Mouse (Mus musculus): ENCODE measurements around the gene Tmtc4. TPM values are rescaled to one million over a fixed set of nuclear protein-coding genes. Genes with fewer than 3 reads are reported as not detected.

The Tmtc4 gene
- polyA plus RNA-seq, 1 experiment from 2014 or later: 14.6 TPM

GRCm38 (mm10) chr14:122882795-122883409 is 100.9 kb downstream of the Tmtc4 start:
- no peaks in the 10 kb centered on the region for H3K27me3 ChIP-seq
- no peak overlapping the region for H3K27ac ChIP-seq
- H3K9me3 ChIP-seq (replicated peaks): no peaks in the 10 kb centered on the region
- no peak overlapping the region for H3K4me3 ChIP-seq
- no peaks in the 10 kb centered on the region for H3K36me3 ChIP-seq
- WGBS: 76% methylated on average over 7 of the region's 7 CpGs
- H3K9ac ChIP-seq: no peak overlapping the region
- no peak overlapping the region for H3K4me2 ChIP-seq
- peaks cover 10% of the 10 kb centered on the region for H3K4me1 ChIP-seq (replicated peaks)
- ATAC-seq (replicated peaks; ENCODE audit: insufficient number of reproducible peaks, insufficient read depth, low FRiP score, low read depth): no peak

GRCm38 (mm10) chr14:122882201-122882639 is 101.6 kb downstream of the Tmtc4 start:
- H3K27ac ChIP-seq: no peak overlapping the region
- WGBS: 78% methylated on average over 9 of the region's 9 CpGs
- H3K4me3 ChIP-seq: no peak overlapping the region
- no peak overlapping the region for H3K9ac ChIP-seq
- no peak overlapping the region for H3K4me2 ChIP-seq
- no peak for ATAC-seq (replicated peaks; ENCODE audit: insufficient number of reproducible peaks, insufficient read depth, low FRiP score, low read depth)
- peaks cover 4% of the 10 kb centered on the region; the same call in 1 of the 2 replicates for H3K4me1 ChIP-seq (replicated peaks)
- H3K9me3 ChIP-seq (replicated peaks): no peaks in the 10 kb centered on the region
- no peaks in the 10 kb centered on the region for H3K36me3 ChIP-seq
- no peaks in the 10 kb centered on the region for H3K27me3 ChIP-seq

- Histone ChIP-seq H3K27me3 (no peaks in the 10 kb centered on the region), H3K36me3 (no peaks in the 10 kb centered on the region), H3K4me2 (no peak overlapping the region), H3K4me3 (no peak overlapping the region), H3K9me3 (replicated peaks) (no peaks in the 10 kb centered on the region), H3K4me1 (replicated peaks) (peaks cover 4% of the 10 kb centered on the region; the same call in 1 of the 2 replicates), H3K9ac (no peak overlapping the region), H3K27ac (no peak overlapping the region)
- ATAC-seq (replicated peaks; ENCODE audit: insufficient number of reproducible peaks, insufficient read depth, low FRiP score, low read depth): no peak
- WGBS: 48% methylated on average over 2 of the region's 2 CpGs
These were observed 102.1 kb downstream of the Tmtc4 start for GRCm38 (mm10) chr14:122881699-122882098.

GRCm38 (mm10) chr14:122880291-122880690 is 103.5 kb downstream of the Tmtc4 start:
- no peaks in the 10 kb centered on the region for H3K27me3 ChIP-seq
- H3K4me1 ChIP-seq (replicated peaks): peaks cover 9% of the 10 kb centered on the region
- H3K4me2 ChIP-seq: no peak overlapping the region
- H3K4me3 ChIP-seq: no peak overlapping the region
- H3K9me3 ChIP-seq (replicated peaks): no peaks in the 10 kb centered on the region
- H3K27ac ChIP-seq: no peak overlapping the region
- H3K9ac ChIP-seq: no peak overlapping the region
- H3K36me3 ChIP-seq: no peaks in the 10 kb centered on the region
- ATAC-seq (replicated peaks; ENCODE audit: insufficient number of reproducible peaks, insufficient read depth, low FRiP score, low read depth): no peak
- 79% methylated on average over 7 of the region's 7 CpGs for WGBS

GRCm38 (mm10) chr14:122877787-122878186 is 106.0 kb downstream of the Tmtc4 start:
- ATAC-seq (replicated peaks; ENCODE audit: insufficient number of reproducible peaks, insufficient read depth, low FRiP score, low read depth): no peak
- Histone ChIP-seq H3K4me1 (replicated peaks) (peaks cover 17% of the 10 kb centered on the region), H3K4me3 (no peak overlapping the region), H3K4me2 (no peak overlapping the region), H3K36me3 (no peaks in the 10 kb centered on the region), H3K9me3 (replicated peaks) (no peaks in the 10 kb centered on the region), H3K27ac (no peak overlapping the region), H3K27me3 (no peaks in the 10 kb centered on the region), H3K9ac (no peak overlapping the region)
- WGBS: 75% methylated on average over 3 of the region's 3 CpGs

GRCm38 (mm10) chr14:122876723-122877122 is 107.1 kb downstream of the Tmtc4 start:
- H3K4me3 ChIP-seq: no peak overlapping the region
- no peak for ATAC-seq (replicated peaks; ENCODE audit: insufficient number of reproducible peaks, insufficient read depth, low FRiP score, low read depth)
- H3K27ac ChIP-seq: no peak overlapping the region
- H3K27me3 ChIP-seq: no peaks in the 10 kb centered on the region
- H3K4me1 ChIP-seq (replicated peaks): peaks cover 24% of the 10 kb centered on the region
- H3K9ac ChIP-seq: no peak overlapping the region
- H3K36me3 ChIP-seq: no peaks in the 10 kb centered on the region
- WGBS: 69% methylated on average over 7 of the region's 7 CpGs
- no peaks in the 10 kb centered on the region for H3K9me3 ChIP-seq (replicated peaks)
- H3K4me2 ChIP-seq: no peak overlapping the region

- H3K27ac ChIP-seq: no peak overlapping the region
- no peaks in the 10 kb centered on the region for H3K9me3 ChIP-seq (replicated peaks)
- no peaks in the 10 kb centered on the region for H3K27me3 ChIP-seq
- peaks cover 24% of the 10 kb centered on the region for H3K4me1 ChIP-seq (replicated peaks)
- no peak overlapping the region for H3K9ac ChIP-seq
- peak; percentile 72 for ATAC-seq (replicated peaks; ENCODE audit: insufficient number of reproducible peaks, insufficient read depth, low FRiP score, low read depth)
- WGBS: 2% methylated on average over 6 of the region's 6 CpGs
- no peak overlapping the region for H3K4me2 ChIP-seq
- no peaks in the 10 kb centered on the region for H3K36me3 ChIP-seq
- H3K4me3 ChIP-seq: no peak overlapping the region
These were observed 107.7 kb downstream of the Tmtc4 start for GRCm38 (mm10) chr14:122876163-122876562.

GRCm38 (mm10) chr14:122875636-122876035 is 108.2 kb downstream of the Tmtc4 start:
- Histone ChIP-seq H3K9me3 (replicated peaks) (no peaks in the 10 kb centered on the region), H3K4me1 (replicated peaks) (peaks cover 24% of the 10 kb centered on the region), H3K27ac (no peak overlapping the region), H3K9ac (no peak overlapping the region), H3K4me2 (no peak overlapping the region), H3K36me3 (no peaks in the 10 kb centered on the region), H3K4me3 (no peak overlapping the region), H3K27me3 (no peaks in the 10 kb centered on the region)
- no peak for ATAC-seq (replicated peaks; ENCODE audit: insufficient number of reproducible peaks, insufficient read depth, low FRiP score, low read depth)
- WGBS: 56% methylated on average over 6 of the region's 6 CpGs

GRCm38 (mm10) chr14:122875056-122875455 is 108.8 kb downstream of the Tmtc4 start:
- no peak for ATAC-seq (replicated peaks; ENCODE audit: insufficient number of reproducible peaks, insufficient read depth, low FRiP score, low read depth)
- H3K9me3 ChIP-seq (replicated peaks): no peaks in the 10 kb centered on the region
- 64% methylated on average over 8 of the region's 8 CpGs for WGBS

GRCm38 (mm10) chr14:122872612-122873011 is 111.2 kb downstream of the Tmtc4 start:
- Histone ChIP-seq H3K4me1 (replicated peaks) (peaks cover 28% of the 10 kb centered on the region), H3K36me3 (no peaks in the 10 kb centered on the region), H3K27me3 (no peaks in the 10 kb centered on the region), H3K9ac (no peak overlapping the region), H3K4me2 (no peak overlapping the region), H3K9me3 (replicated peaks) (no peaks in the 10 kb centered on the region), H3K4me3 (no peak overlapping the region), H3K27ac (no peak overlapping the region)
- no peak for ATAC-seq (replicated peaks; ENCODE audit: insufficient number of reproducible peaks, insufficient read depth, low FRiP score, low read depth)
- 73% methylated on average over 6 of the region's 6 CpGs for WGBS

More at GRCm38 (mm10) chr14:122875056-122875455, 108.8 kb downstream of the Tmtc4 start:
- Histone ChIP-seq H3K27ac (no peak overlapping the region), H3K4me1 (replicated peaks) (peaks cover 24% of the 10 kb centered on the region), H3K4me3 (no peak overlapping the region), H3K4me2 (no peak overlapping the region), H3K27me3 (no peaks in the 10 kb centered on the region), H3K9ac (no peak overlapping the region), H3K36me3 (no peaks in the 10 kb centered on the region)

- Histone ChIP-seq H3K9me3 (replicated peaks) (no peaks in the 10 kb centered on the region), H3K27ac (no peak overlapping the region), H3K27me3 (no peaks in the 10 kb centered on the region), H3K9ac (no peak overlapping the region), H3K36me3 (no peaks in the 10 kb centered on the region), H3K4me3 (no peak overlapping the region), H3K4me1 (replicated peaks) (peaks cover 32% of the 10 kb centered on the region), H3K4me2 (no peak overlapping the region)
- 48% methylated on average over 4 of the region's 4 CpGs for WGBS
- ATAC-seq (replicated peaks; ENCODE audit: insufficient number of reproducible peaks, insufficient read depth, low FRiP score, low read depth): no peak
These were observed 111.8 kb downstream of the Tmtc4 start for GRCm38 (mm10) chr14:122871841-122872580.

GRCm38 (mm10) chr14:122869831-122870230 is 114.0 kb downstream of the Tmtc4 start:
- Histone ChIP-seq H3K27ac (no peak overlapping the region), H3K27me3 (no peaks in the 10 kb centered on the region), H3K4me1 (replicated peaks) (peaks cover 22% of the 10 kb centered on the region), H3K36me3 (no peaks in the 10 kb centered on the region), H3K9me3 (replicated peaks) (no peaks in the 10 kb centered on the region), H3K9ac (no peak overlapping the region), H3K4me3 (no peak overlapping the region), H3K4me2 (no peak overlapping the region)
- 74% methylated on average over 6 of the region's 6 CpGs for WGBS
- no peak for ATAC-seq (replicated peaks; ENCODE audit: insufficient number of reproducible peaks, insufficient read depth, low FRiP score, low read depth)
